Mouse (Mus musculus): Measurements from ENCODE around the gene Creb3l2.

Creb3l2 gene

GRCm38 (mm10) chr6:37371341-37371740, 70.6 kb downstream of the Creb3l2 start:
- no peak for DNase-seq (ENCODE audit: low spot score)

- no peak for DNase-seq (ENCODE audit: low spot score)
Measured at GRCm38 (mm10) chr6:37370566-37370965, 71.4 kb downstream of the Creb3l2 start.

DNA sequence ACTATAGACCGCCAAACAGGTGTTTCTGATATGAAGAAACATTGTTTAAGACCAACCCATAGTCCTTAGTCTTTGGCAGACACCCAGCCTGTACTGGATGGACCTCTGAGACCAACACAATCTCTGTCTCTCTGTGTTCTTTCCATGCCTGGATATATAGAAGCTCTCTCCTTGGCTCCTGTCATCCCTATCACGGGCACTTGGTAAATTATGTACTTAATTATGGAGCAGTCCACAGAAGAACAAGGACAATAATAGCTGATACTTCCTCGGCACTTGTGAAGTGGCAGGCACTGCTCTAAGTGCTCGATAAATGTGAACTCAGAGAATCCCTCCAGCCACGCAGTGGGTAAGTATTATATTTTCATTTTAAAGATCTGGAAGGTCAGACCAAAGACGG, 72.2 kb downstream of the Creb3l2 start:
- no peak for DNase-seq (ENCODE audit: low spot score)

GRCm38 (mm10) chr6:37368281-37368680, 73.7 kb downstream of the Creb3l2 start:
- no peak for DNase-seq (ENCODE audit: low spot score)

- DNase-seq (ENCODE audit: low spot score): no peak
Measured at GRCm38 (mm10) chr6:37366991-37367390, 75.0 kb downstream of the Creb3l2 start.

DNA sequence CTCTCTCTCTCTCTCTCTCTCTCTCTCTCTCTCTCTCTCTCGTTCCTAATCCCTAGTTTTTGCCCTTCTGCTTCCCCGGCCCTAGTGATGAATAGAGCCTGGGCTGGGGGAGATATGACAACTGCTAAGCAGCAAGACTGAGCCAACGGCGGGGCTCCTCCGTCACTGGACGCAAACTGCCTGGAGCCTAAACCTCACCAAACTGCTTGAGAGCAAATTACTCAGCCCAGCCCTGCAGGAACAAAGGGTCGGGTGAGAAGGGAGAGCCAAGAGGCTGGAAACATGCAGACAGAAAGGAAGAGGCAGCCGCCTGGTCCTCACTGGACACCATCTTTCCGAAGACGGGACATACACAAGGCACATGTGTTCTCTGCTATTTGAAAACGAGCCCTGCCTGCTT, 76.8 kb downstream of the Creb3l2 start:
- DNase-seq (ENCODE audit: low spot score): no peak

DNA sequence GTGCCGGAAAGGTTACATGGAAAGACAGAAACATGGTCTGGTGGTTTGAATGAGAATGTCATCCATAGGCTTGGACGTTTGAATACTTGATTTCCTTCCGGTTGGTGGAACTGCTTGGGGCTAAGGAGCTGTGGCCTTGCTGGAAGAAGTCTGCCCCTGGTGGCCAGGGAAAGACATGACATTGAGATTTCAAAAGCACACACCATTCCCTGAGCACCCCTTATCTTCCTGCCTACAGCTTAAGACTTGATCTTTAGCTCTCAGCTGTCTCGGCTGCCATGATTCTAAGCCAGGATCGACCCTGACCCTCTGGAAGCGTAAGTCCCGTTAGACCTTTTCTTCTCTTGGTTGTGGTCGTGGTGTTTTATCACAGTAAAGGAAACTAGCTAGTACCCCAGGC, 77.6 kb downstream of the Creb3l2 start:
- DNase-seq (ENCODE audit: low spot score): no peak

DNA sequence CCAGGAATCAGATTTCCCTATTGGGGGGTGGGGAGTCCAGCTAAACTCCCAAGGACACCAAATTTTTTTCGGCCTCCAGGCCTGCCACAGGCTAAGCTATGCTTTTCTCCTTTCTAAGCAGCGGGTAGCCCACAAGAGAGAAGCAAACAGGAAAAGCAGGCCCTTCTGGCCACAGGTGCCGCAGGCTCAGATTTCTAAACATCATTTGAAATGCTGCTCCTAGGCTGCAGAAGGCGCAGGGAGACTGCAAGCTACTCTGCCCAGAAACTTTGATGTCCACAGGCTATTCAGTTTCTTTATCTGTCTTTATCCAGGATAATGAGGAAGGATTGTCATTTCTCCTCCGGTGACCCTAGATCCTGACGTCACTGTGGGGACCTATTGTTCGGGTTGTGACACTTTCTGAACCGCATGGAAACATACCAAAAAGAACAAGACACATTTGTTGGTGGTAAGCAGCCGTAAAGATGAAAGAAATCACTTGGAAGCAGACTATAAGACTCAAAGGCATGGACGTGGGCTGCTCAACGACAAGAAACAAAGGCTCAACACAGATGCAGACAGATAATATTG, 81.0 kb downstream of the Creb3l2 start:
- DNase-seq (ENCODE audit: low spot score): no peak

GRCm38 (mm10) chr6:37354449-37355179, 87.3 kb downstream of the Creb3l2 start:
- peak; percentile 46 for DNase-seq (ENCODE audit: low spot score)

DNA sequence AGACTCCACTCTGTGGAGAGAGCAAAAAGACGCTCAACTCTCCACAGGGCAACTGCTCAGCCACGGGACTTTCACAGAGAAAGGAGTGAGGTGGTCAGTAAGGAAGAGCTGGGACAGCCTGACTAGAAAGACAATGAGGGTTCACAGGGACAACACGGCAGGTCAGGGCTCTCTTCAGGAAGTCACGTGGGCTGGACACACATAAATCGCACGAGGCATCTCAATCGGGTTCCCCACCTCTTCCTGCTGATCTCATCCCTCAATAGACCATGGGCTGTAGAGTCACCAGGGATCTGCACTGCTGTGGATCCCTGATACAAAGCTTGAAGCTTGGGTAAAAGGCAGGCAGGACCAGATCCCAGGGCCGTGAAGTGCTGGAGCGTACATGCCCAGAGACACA, 88.3 kb downstream of the Creb3l2 start:
- DNase-seq (ENCODE audit: low spot score): no peak

DNA sequence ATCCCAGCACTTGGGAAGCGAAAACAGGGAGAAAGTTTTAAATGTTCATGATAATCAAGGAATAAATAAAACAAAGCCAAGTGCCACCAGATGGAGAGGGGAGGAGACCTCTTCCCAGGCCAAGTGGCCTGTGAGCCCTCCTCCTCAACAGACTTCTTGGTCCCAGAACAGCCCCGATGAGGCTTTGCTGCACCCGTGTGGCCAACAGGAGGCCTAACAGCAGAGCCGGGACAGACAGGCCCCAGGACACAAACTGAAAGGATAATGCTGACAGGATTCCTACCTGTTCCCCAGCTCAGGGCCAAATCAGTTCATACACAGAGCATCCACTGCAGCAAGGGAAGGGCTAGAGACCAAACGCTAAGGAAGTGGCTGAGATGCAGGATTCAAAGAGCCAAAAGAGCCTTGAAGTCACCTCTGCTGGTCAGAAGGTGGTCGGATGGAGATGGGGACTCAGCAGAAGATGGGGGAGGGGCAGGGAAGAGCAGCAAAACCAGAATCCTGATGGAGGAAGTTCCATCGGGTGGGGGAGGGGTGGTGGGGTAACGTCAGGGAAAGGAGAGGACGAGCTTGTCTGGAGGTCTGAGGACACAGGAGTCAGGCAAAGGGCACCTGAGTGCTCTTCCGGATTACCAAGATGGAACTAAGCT, 90.1 kb downstream of the Creb3l2 start:
- no peak for DNase-seq (ENCODE audit: low spot score)

DNA sequence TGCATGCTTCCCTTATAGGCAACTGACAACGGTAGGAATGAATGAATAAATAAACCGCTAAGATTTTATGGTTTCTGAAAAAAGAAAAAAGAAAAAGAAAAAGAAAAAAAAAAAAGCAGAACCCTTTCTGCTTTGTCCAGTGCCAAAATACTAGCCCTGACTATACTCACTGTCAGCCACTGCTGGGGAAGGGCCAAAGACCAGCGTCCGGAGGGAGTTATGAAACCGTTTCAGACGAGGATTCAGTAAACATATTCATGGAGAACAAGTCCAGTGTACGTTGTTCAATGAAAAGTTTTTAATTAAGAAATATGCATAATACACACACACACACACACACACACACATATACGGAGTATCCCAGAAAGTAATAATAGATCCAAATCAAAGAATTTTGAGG, 91.6 kb downstream of the Creb3l2 start:
- no peak for DNase-seq (ENCODE audit: low spot score)

DNA sequence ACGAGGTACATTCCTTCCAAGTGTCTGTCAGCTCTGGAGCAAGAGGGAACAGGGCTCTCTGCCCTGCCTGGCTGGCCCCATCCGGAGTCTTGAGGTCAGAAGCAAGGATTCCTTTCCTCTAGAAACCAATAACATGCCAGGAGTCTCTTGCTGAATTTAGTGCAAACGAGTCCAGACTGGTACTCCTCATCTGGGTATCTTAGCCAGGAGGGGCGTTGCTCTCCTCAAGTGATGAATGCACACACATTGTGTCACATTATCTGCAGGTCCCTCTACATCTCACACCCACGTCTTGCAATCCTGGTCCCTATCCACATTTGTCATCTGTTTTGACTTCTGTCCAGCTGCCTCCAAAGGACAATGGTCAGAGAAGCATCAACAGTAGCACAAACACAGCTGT, 94.3 kb downstream of the Creb3l2 start:
- DNase-seq (ENCODE audit: low spot score): no peak

DNA sequence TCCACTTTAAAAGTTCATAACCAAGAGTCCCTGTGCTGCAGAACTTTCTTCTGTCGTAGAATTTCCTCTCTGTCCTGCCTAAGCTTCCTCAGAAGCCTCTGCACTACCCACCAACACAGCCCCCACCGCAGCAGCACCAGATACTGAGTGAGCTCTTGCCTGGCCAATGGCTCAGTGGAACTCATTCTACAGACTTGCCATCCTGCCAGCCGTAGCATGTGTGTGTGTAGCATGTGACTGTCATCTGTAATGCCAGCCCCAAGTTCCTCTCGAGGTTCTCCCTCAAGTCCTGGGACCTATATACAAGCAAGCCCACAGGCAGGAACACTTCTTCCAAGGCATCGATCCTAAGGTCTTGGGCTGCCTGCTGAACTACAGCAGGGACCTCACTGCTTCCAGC, 103.9 kb downstream of the Creb3l2 start:
- DNase-seq (ENCODE audit: low spot score): no peak

GRCm38 (mm10) chr6:37336831-37337260, 105.1 kb downstream of the Creb3l2 start:
- DNase-seq (ENCODE audit: low spot score): no peak

GRCm38 (mm10) chr6:37336381-37336780, 105.6 kb downstream of the Creb3l2 start:
- no peak for DNase-seq (ENCODE audit: low spot score)

GRCm38 (mm10) chr6:37332846-37333245, 109.1 kb downstream of the Creb3l2 start:
- no peak for DNase-seq (ENCODE audit: low spot score)

- no peak for DNase-seq (ENCODE audit: low spot score)
Measured at GRCm38 (mm10) chr6:37329901-37330864, 111.8 kb downstream of the Creb3l2 start.

DNA sequence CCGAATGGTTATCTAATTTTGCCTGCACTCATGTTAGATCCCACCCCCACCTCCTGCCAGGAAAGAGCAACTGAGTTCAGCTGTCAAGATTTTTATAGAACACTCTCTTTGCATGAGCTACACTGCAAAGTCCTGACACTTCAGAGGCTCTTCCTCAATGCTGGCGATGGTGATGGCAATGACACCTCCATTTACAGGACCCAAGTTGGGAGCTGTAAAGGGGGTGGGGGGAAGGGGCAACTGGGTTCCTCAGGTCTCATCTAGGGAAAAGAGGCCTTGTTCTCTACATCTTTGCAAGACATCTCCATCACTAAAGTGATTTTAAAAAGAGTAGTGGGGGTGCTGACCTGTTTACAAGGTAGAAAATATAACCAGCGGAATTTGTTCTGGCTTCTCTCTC, 112.6 kb downstream of the Creb3l2 start:
- DNase-seq (ENCODE audit: low spot score): no peak

DNA sequence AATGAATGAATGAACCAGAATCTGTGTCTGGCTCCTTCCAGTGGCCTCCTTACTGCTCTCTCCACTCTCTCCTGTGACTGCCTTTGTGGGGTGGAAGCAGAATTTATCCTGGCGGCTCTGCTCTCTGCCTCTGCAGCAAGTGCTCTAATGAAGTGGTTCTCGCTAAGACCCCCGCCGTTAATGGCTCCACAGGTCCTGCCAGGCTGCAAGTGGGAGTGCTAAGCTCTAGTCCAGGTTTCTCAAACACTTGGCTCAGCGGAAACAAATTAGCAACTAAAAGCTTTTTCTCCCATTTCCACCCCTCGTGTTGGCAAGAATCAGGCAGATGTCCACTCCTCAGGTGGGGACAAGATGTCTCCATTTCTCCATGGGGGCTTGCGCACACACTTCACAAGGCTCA, 113.3 kb downstream of the Creb3l2 start:
- DNase-seq (ENCODE audit: low spot score): no peak

GRCm38 (mm10) chr6:37327519-37327918, 114.4 kb downstream of the Creb3l2 start:
- no peak for DNase-seq (ENCODE audit: low spot score)

DNA sequence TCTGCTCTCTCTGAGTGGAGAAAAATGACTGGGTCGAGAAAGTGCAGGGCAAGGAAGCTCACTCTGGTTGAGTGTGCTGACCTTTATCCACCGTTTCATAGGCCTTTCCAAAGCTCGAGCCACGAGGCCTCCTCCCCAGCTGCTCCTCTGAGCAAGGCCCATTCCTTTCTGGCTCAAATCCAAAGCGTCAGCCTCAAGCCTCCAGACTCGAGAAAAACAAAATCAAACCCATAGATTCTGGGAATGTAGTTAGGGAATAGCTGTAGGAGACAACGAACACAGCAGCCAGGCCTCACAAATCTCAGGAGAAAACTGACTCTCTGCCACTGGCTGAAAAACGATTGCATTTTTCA, 115.4 kb downstream of the Creb3l2 start:
- DNase-seq (ENCODE audit: low spot score): no peak
